Mouse (Mus musculus) right cerebral cortex, postnatal 10 days (tissue): ENCODE measurements around the gene Gbgt1.
A peak's percentile ranks its signal among the peaks of the same experiment; 100 is the strongest.

ENCODE experiments used
- DNase-seq, 2 experiments: peaks; one replicate each; pipeline ENCODE4 v3.0.0; 2021; ENCODE audit warnings: low spot score in 2 of 2

The Gbgt1 gene

GRCm38 (mm10) chr2:28496671-28497070 is at the start of gene Gbgt1:
Gene Gbgt1, plus strand, starts transcription at chr2:28496891.
- DNase-seq, result peak; percentile 16 to 20

GRCm38 (mm10) chr2:28447315-28447670 is 49.4 kb upstream of the Gbgt1 start:
- DNase-seq, result no peak

- DNase-seq, result no peak
These were observed 45.0 kb upstream of the Gbgt1 start for GRCm38 (mm10) chr2:28451663-28452062.

GRCm38 (mm10) chr2:28453539-28453938 is 43.2 kb upstream of the Gbgt1 start:
- DNase-seq, result no peak

GRCm38 (mm10) chr2:28456616-28457015 is 40.1 kb upstream of the Gbgt1 start:
- no peak for DNase-seq

GRCm38 (mm10) chr2:28463919-28464318 is 32.8 kb upstream of the Gbgt1 start:
- peak in 1 of 2 experiments; percentile 75 for DNase-seq

GRCm38 (mm10) chr2:28464919-28465318 is 31.8 kb upstream of the Gbgt1 start:
- peak in 1 of 2 experiments; percentile 13 for DNase-seq

- peak; percentile 80 to 86 for DNase-seq
These were observed 30.7 kb upstream of the Gbgt1 start, which contains the start of gene 1700007K13Rik for GRCm38 (mm10) chr2:28465836-28466518. Gene 1700007K13Rik, minus strand, starts transcription at chr2:28466332.

- DNase-seq, result peak; percentile 92
These were observed 28.7 kb upstream of the Gbgt1 start, which contains the start of gene Mrps2 for GRCm38 (mm10) chr2:28467860-28468485. Gene Mrps2, plus strand, starts transcription at chr2:28468066.

- DNase-seq, result peak; percentile 30 to 34
These were observed 28.0 kb upstream of the Gbgt1 start for GRCm38 (mm10) chr2:28468486-28469225.

- peak; percentile 18 to 20 for DNase-seq
These were observed 27.2 kb upstream of the Gbgt1 start for GRCm38 (mm10) chr2:28469461-28469860.

GRCm38 (mm10) chr2:28470591-28470990 is 26.1 kb upstream of the Gbgt1 start:
- DNase-seq, result peak; percentile 4 to 16

- peak; percentile 23 to 25 for DNase-seq
These were observed 24.7 kb upstream of the Gbgt1 start for GRCm38 (mm10) chr2:28472011-28472410.

- peak; percentile 2 to 3 for DNase-seq
These were observed 18.7 kb upstream of the Gbgt1 start for GRCm38 (mm10) chr2:28477993-28478392.

- peak; percentile 33 to 44 for DNase-seq
These were observed 17.2 kb upstream of the Gbgt1 start for GRCm38 (mm10) chr2:28479208-28480204.

- DNase-seq, result peak in 1 of 2 experiments; percentile 4
These were observed 12.8 kb upstream of the Gbgt1 start for GRCm38 (mm10) chr2:28483861-28484260.

- peak; percentile 18 to 21 for DNase-seq
These were observed 2.2 kb upstream of the Gbgt1 start for GRCm38 (mm10) chr2:28494521-28494920.

GRCm38 (mm10) chr2:28495207-28495756 is 1.4 kb upstream of the Gbgt1 start:
- peak; percentile 40 to 57 for DNase-seq

GRCm38 (mm10) chr2:28495801-28496595 is 693 bp upstream of the Gbgt1 start:
- DNase-seq, result peak; percentile 6 to 11

GRCm38 (mm10) chr2:28497561-28497960 is 870 bp downstream of the Gbgt1 start:
- peak; percentile 4 to 14 for DNase-seq
